Comparison of ENCODE assay signal across 13 mouse cellular contexts in genomic region chr19:55194520-55195170, GRCm38 (mm10). TPM values are rescaled to one million over a fixed set of nuclear protein-coding genes. Genes with fewer than 3 reads are reported as not detected.
DNase-seq lines count a peak whose midpoint lies in the region; ATAC-seq and TF ChIP-seq lines count a peak whose summit lies in the region.
"Had no signal": no experiment of that assay in that cellular context is flagged by ENCODE, and none has a peak within 500 bp of the region (broad histone marks: within the 10 kb centered on the region; RNA-seq: fewer than 3 reads in every experiment).

No protein-coding gene starts in this region.

- no peaks in the 10 kb centered on the region for H3K36me3 ChIP-seq in lung, embryonic 14.5 days (ENCODE audit: insufficient read depth)
- no peaks in the 10 kb centered on the region for H3K36me3 ChIP-seq in intestine, embryonic 15.5 days
- no peaks in the 10 kb centered on the region for H3K36me3 ChIP-seq in stomach, postnatal 0 days (ENCODE audit: control insufficient read depth, insufficient read depth, low read length)

- H3K4me3 ChIP-seq in lung, embryonic 14.5 days (ENCODE audit: low read depth, low read length), result no peak overlapping the region
- no peak overlapping the region for H3K4me3 ChIP-seq in lung, adult 2 months (replicated peaks; ENCODE audit: extremely low read depth, low read depth, low read length)
- no peak overlapping the region for H3K4me3 ChIP-seq in intestine, embryonic 15.5 days (replicated peaks)
- no peak overlapping the region for H3K4me3 ChIP-seq in stomach, postnatal 0 days (ENCODE audit: low read depth, low read length)
- H3K4me3 ChIP-seq: erythroblast, embryonic 14.5 days had no signal

- peak; percentile 34 for DNase-seq in gastrocnemius, postnatal 14 days
- no peak for DNase-seq in gastrocnemius, postnatal 36 days
- DNase-seq in lung, embryonic 14.5 days, result peak; percentile 92
- DNase-seq in lung, adult 2 months, result no peak
- no peak for DNase-seq in stomach, postnatal 0 days (ENCODE audit: low spot score)
- no peak for DNase-seq in embryo, embryonic 11 days
- DNase-seq in left cerebral cortex, adult 9 months (ENCODE audit: low spot score in 2 of 2), result no peak
- DNase-seq: cerebellum, adult 9-10 months had no signal

- peaks cover 33% of the 10 kb centered on the region for H3K4me1 ChIP-seq in lung, embryonic 14.5 days (ENCODE audit: insufficient read depth)
- peaks cover 7% of the 10 kb centered on the region; the same call in 1 of the 2 replicates for H3K4me1 ChIP-seq in lung, adult 2 months (ENCODE audit: control insufficient read depth, insufficient read depth, low read length)
- 0 out of 2 replicates have a peak, but pooled peaks cover 6% of the 10 kb centered on the region for H3K4me1 ChIP-seq in intestine, embryonic 15.5 days (replicated peaks)
- H3K4me1 ChIP-seq in stomach, postnatal 0 days (replicated peaks; ENCODE audit: control insufficient read depth, insufficient read depth), result no peaks in the 10 kb centered on the region

- TF ChIP-seq CTCF in lung, embryonic 14.5 days (IDR thresholded peaks at IDR 0.05; ENCODE audit: low read depth), result no peak
- TF ChIP-seq CTCF in lung, adult 2 months (IDR thresholded peaks at IDR 0.05; ENCODE audit: insufficient read depth, low read length), result no peak
- no peak for TF ChIP-seq CTCF in stomach, postnatal 0 days (IDR thresholded peaks at IDR 0.05; ENCODE audit: low read depth)

- no peak for TF ChIP-seq EP300 in stomach, postnatal 0 days (optimal IDR thresholded peaks at IDR 0.05)

- no peaks in the 10 kb centered on the region for H3K27me3 ChIP-seq in lung, embryonic 14.5 days (ENCODE audit: insufficient read depth, low read length)
- H3K27me3 ChIP-seq in intestine, embryonic 15.5 days (replicated peaks), result no peaks in the 10 kb centered on the region
- no peaks in the 10 kb centered on the region for H3K27me3 ChIP-seq in stomach, postnatal 0 days (ENCODE audit: control insufficient read depth, insufficient read depth, low read length)

- H3K4me2 ChIP-seq in lung, embryonic 14.5 days, result peak overlapping the region; percentile 27; the same call in 1 of the 2 replicates
- H3K4me2 ChIP-seq in intestine, embryonic 15.5 days (replicated peaks), result no peak overlapping the region; the same call in 1 of the 2 replicates
- no peak overlapping the region for H3K4me2 ChIP-seq in stomach, postnatal 0 days (replicated peaks; ENCODE audit: low read depth)

- peak; percentile 93 for ATAC-seq in lung, embryonic 14.5 days (ENCODE audit: insufficient read depth)
- peak; percentile 76 for ATAC-seq in intestine, embryonic 15.5 days
- peak; percentile 10; the same call in 1 of the 2 replicates for ATAC-seq in stomach, postnatal 0 days (ENCODE audit: low FRiP score, low TSS enrichment)

- 30% methylated on average over 7 of the region's 7 CpGs for WGBS in lung, embryonic 14.5 days
- WGBS in lung, adult 2 months, result 49% methylated on average over 7 of the region's 7 CpGs
- WGBS in intestine, embryonic 15.5 days, result 41% methylated on average over 7 of the region's 7 CpGs
- WGBS in stomach, postnatal 0 days, result 33% methylated on average over 7 of the region's 7 CpGs

- intact Hi-C loops in gastrocnemius, postnatal 14 days (cut with DNase I; ENCODE audit: low total_unique reads), result loop anchor here (5.0 kb wide), 2 partner anchors 87 to 117 kb away; no protein-coding TSS in a partner anchor
- intact Hi-C loops in gastrocnemius, postnatal 36 days (cut with DNase I), result loop anchor here (5.0 kb wide), 1 partner anchor 97 kb away; no protein-coding TSS in a partner anchor

- TF ChIP-seq POLR2A in lung, adult 2 months (IDR thresholded peaks at IDR 0.05; ENCODE audit: borderline replicate concordance, extremely low read depth, low read depth, low read length), result no peak

- H3K9ac ChIP-seq in lung, embryonic 14.5 days, result no peak overlapping the region
- H3K9ac ChIP-seq in intestine, embryonic 15.5 days, result no peak overlapping the region
- H3K9ac ChIP-seq in stomach, postnatal 0 days (ENCODE audit: low read length), result no peak overlapping the region

- H3K9me3 ChIP-seq in lung, embryonic 14.5 days (ENCODE audit: low read depth, low read length), result no peaks in the 10 kb centered on the region
- H3K9me3 ChIP-seq in intestine, embryonic 15.5 days, result no peaks in the 10 kb centered on the region
- no peaks in the 10 kb centered on the region for H3K9me3 ChIP-seq in stomach, postnatal 0 days (ENCODE audit: control insufficient read depth, low read length)

- H3K27ac ChIP-seq in lung, embryonic 14.5 days (ENCODE audit: low read depth), result peak overlapping the region; percentile 80
- H3K27ac ChIP-seq in intestine, embryonic 15.5 days, result peak overlapping the region; percentile 51
- H3K27ac ChIP-seq in stomach, postnatal 0 days (replicated peaks), result no peak overlapping the region; the same call in 1 of the 2 replicates

RNA-seq across cellular contexts. Expression of gene Tectb, which starts 14.1 kb away (rescaled TPM):
- total RNA-seq in gastrocnemius, postnatal 14 days (2021), result under 1 TPM; 0.64 to 0.66 TPM
- total RNA-seq in gastrocnemius, postnatal 36 days (2021), result under 1 TPM in 1 of 2 experiments, not detected in 1; 0.18 TPM
- not detected in 2 replicates for polyA plus RNA-seq in lung, embryonic 14.5 days (2014; fragmentation: Nextera tagmentation; extraction: Ambion mirVana)
- 0.09 and 0.32 TPM in 2 replicates for polyA plus RNA-seq in lung, adult 2 months (2012; rRNA removed)
- polyA plus RNA-seq in intestine, embryonic 15.5 days (2015; fragmentation: Nextera tagmentation; extraction: Ambion mirVana), result 0.08 and 0.11 TPM in 2 replicates
- 0.16 and 0.23 TPM in 2 replicates for polyA plus RNA-seq in stomach, postnatal 0 days (2015; fragmentation: Nextera tagmentation; extraction: Ambion mirVana)
- total RNA-seq: megakaryocyte-erythroid progenitor cell, adult 5-6 weeks; neutrophil, adult 5-6 weeks had no signal
- polyA plus RNA-seq: erythroblast, embryonic 14.5 days; heart, embryonic 14.5 days had no signal

RNA-seq across cellular contexts. Expression of gene Gucy2g, which starts 46.4 kb away (rescaled TPM):
- total RNA-seq in gastrocnemius, postnatal 14 days (2021), result under 1 TPM; 0.10 to 0.24 TPM
- total RNA-seq in gastrocnemius, postnatal 36 days (2021), result under 1 TPM; 0.07 to 0.08 TPM
- not detected in 2 replicates for polyA plus RNA-seq in lung, embryonic 14.5 days (2014; fragmentation: Nextera tagmentation; extraction: Ambion mirVana)
- polyA plus RNA-seq in lung, adult 2 months (2012; rRNA removed), result 0.32 TPM in 2 replicates
- not detected in 2 replicates for polyA plus RNA-seq in intestine, embryonic 15.5 days (2015; fragmentation: Nextera tagmentation; extraction: Ambion mirVana)
- polyA plus RNA-seq in stomach, postnatal 0 days (2015; fragmentation: Nextera tagmentation; extraction: Ambion mirVana), result 0.08 TPM in 2 replicates
- total RNA-seq: megakaryocyte-erythroid progenitor cell, adult 5-6 weeks; neutrophil, adult 5-6 weeks had no signal
- polyA plus RNA-seq: erythroblast, embryonic 14.5 days; heart, embryonic 14.5 days had no signal

RNA-seq across cellular contexts. Expression of gene Acsl5, which starts 57.1 kb away (rescaled TPM):
- 1 to 10 TPM; 7.4 to 9.3 TPM for total RNA-seq in gastrocnemius, postnatal 14 days (2021)
- 1 to 10 TPM; 2.9 to 3.8 TPM for total RNA-seq in gastrocnemius, postnatal 36 days (2021)
- polyA plus RNA-seq in lung, embryonic 14.5 days (2014; fragmentation: Nextera tagmentation; extraction: Ambion mirVana), result 60.1 and 69.3 TPM in 2 replicates
- 34.4 and 53.2 TPM in 2 replicates for polyA plus RNA-seq in lung, adult 2 months (2012; rRNA removed)
- polyA plus RNA-seq in intestine, embryonic 15.5 days (2015; fragmentation: Nextera tagmentation; extraction: Ambion mirVana), result 315 and 329 TPM in 2 replicates
- polyA plus RNA-seq in stomach, postnatal 0 days (2015; fragmentation: Nextera tagmentation; extraction: Ambion mirVana), result 62.7 and 63.2 TPM in 2 replicates

Comparison
In these comparisons a context has a peak if more than half of its experiments do, and no peak if none do; other contexts are left out.
1. DNase-seq: peak in gastrocnemius, postnatal 14 days (single experiment) and lung, embryonic 14.5 days (single experiment); none in gastrocnemius, postnatal 36 days (0 of 2), lung, adult 2 months (single experiment), stomach, postnatal 0 days (single experiment), embryo, embryonic 11 days (single experiment) and left cerebral cortex, adult 9 months (0 of 2).
2. ATAC-seq: peak in every context shown above with its lines; median percentile 93 in lung, embryonic 14.5 days; 76 in intestine, embryonic 15.5 days; 10 in stomach, postnatal 0 days.